Mouse (Mus musculus): ENCODE measurements around the gene Trim47.
"Not testable (repeated sequence)": the region's sequence is repeated elsewhere in the genome, so short reads cannot be mapped to it uniquely, and the experiment has no call there.

The Trim47 gene

GRCm38 (mm10) chr11:116107777-116108285 is 19.2 kb downstream of the Trim47 start:
- DNase-seq (ENCODE audit: low spot score), result no peak

- no peak for DNase-seq (ENCODE audit: low spot score)
Measured at GRCm38 (mm10) chr11:116106963-116107776, 19.8 kb downstream of the Trim47 start.

GRCm38 (mm10) chr11:116106154-116106962 is 20.7 kb downstream of the Trim47 start:
- no peak for DNase-seq (ENCODE audit: low spot score)

GRCm38 (mm10) chr11:116105065-116105464 is 21.9 kb downstream of the Trim47 start:
- DNase-seq (ENCODE audit: low spot score), result no peak

- DNase-seq (ENCODE audit: low spot score), result no peak
Measured at GRCm38 (mm10) chr11:116104006-116104646, 22.9 kb downstream of the Trim47 start.

GRCm38 (mm10) chr11:116103572-116103971 is 23.4 kb downstream of the Trim47 start:
- DNase-seq (ENCODE audit: low spot score), result no peak

GRCm38 (mm10) chr11:116102472-116102871 is 24.5 kb downstream of the Trim47 start:
- no peak for DNase-seq (ENCODE audit: low spot score)

GRCm38 (mm10) chr11:116101931-116102381 is 25.1 kb downstream of the Trim47 start:
- no peak for DNase-seq (ENCODE audit: low spot score)

GRCm38 (mm10) chr11:116100839-116101238 is 26.2 kb downstream of the Trim47 start:
- no peak for DNase-seq (ENCODE audit: low spot score)

- DNase-seq (ENCODE audit: low spot score), result no peak
Measured at GRCm38 (mm10) chr11:116100385-116100784, 26.6 kb downstream of the Trim47 start.

GRCm38 (mm10) chr11:116099462-116099861 is 27.5 kb downstream of the Trim47 start:
- DNase-seq (ENCODE audit: low spot score), result no peak

- no peak for DNase-seq (ENCODE audit: low spot score)
Measured at GRCm38 (mm10) chr11:116098711-116099460, 28.1 kb downstream of the Trim47 start.

- no peak for DNase-seq (ENCODE audit: low spot score)
Measured at GRCm38 (mm10) chr11:116096213-116097108, 30.5 kb downstream of the Trim47 start.

GRCm38 (mm10) chr11:116095573-116095972 is 31.4 kb downstream of the Trim47 start:
- no peak for DNase-seq (ENCODE audit: low spot score)

GRCm38 (mm10) chr11:116093771-116094565 is 33.0 kb downstream of the Trim47 start:
- DNase-seq (ENCODE audit: low spot score), result no peak

- DNase-seq (ENCODE audit: low spot score), result not testable (repeated sequence)
Measured at GRCm38 (mm10) chr11:116092959-116093358, 34.1 kb downstream of the Trim47 start.

GRCm38 (mm10) chr11:116091591-116091990 is 35.4 kb downstream of the Trim47 start:
- DNase-seq (ENCODE audit: low spot score), result no peak

GRCm38 (mm10) chr11:116089545-116089944 is 37.5 kb downstream of the Trim47 start:
- DNase-seq (ENCODE audit: low spot score), result no peak

GRCm38 (mm10) chr11:116088741-116089394 is 38.1 kb downstream of the Trim47 start:
- no peak for DNase-seq (ENCODE audit: low spot score)

Measured in layer of hippocampus, adult 9-10 months (tissue).